Mouse (Mus musculus) brown adipose tissue, adult 24 weeks (tissue): ENCODE data around the gene Zfp839. TPM values are rescaled to one million over a fixed set of nuclear protein-coding genes. Genes with fewer than 3 reads are reported as not detected.

ENCODE experiments used
- H3K27ac ChIP-seq: fragments of 200-500 bp; replicated peaks from 2 replicates; pipeline ENCODE4 v1.5.1; 2012; ENCODE audit warnings: low read depth, mild to moderate bottlenecking, low read length
- H3K4me1 ChIP-seq: fragments of 200-500 bp; 2 replicates; pipeline ENCODE4 v1.6.1; 2012; ENCODE audit warnings: low read length, mixed read lengths; ENCODE audit not compliant: control insufficient read depth, insufficient read depth, insufficient read length
- H3K4me3 ChIP-seq: fragments of 200-500 bp; 2 replicates; pipeline ENCODE4 v1.5.1; 2012; ENCODE audit warnings: low read depth, mild to moderate bottlenecking, low read length, moderate library complexity; ENCODE audit not compliant: insufficient read depth
- polyA plus RNA-seq: library from polyadenylated mRNA; stranded (reverse); fragments of >200 nt; gene quantifications from 2 replicates; pipeline ENCODE4 v1.2.4, GENCODE M21; 2012; ENCODE audit not compliant: missing spikeins, insufficient read depth, insufficient read length

Gene Zfp839
- polyA plus RNA-seq, 1 experiment = 3.8 TPM

- Histone ChIP-seq H3K4me3 (no peak overlapping the region), H3K27ac (no peak overlapping the region), H3K4me1 (no peaks in the 10 kb centered on the region)
These were observed 19.6 kb upstream of the Zfp839 start for GRCm38 (mm10) chr12:110830293-110831024.

DNA sequence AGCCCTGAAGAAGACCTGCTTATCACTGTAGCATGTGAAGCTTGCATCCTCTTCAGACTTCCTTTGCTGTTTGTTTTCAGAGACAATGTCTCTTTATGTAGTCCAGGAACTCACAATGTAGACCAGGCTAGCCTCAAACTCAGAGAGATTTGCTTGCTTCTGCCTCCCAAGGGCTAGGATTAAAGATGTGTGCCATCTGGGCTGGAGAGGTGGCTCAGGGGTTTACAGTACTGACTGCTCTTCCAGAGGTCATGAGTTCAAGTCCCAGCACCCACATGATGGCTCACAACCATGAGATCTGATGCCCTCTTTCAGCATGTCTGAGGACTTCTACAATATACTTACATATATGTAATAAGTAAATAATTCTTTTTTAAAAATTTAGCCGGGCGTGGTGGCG lies 14.9 kb upstream of the Zfp839 start:
- Histone ChIP-seq H3K4me3 (no peak overlapping the region), H3K27ac (no peak overlapping the region)

DNA sequence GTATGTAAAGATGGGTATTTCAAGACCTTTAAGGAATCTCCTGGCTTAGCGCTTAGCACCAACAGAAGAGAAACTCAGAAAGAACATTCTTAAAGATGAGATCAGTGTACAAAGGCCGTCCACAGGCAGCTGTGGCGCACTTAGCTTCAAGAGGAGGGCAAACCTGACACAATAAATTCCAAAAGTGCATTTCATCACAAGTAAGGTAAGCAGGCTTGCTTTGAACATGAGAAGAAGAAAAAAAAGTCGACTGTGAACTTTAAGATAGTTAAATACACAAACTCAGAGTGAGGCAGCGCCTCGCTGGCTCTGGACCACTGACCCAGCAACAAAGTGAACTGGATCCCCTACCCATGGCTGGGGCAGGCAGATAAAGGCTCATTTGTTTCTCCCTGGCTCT lies 13.3 kb upstream of the Zfp839 start:
- no peak overlapping the region for H3K27ac ChIP-seq
- no peak overlapping the region for H3K4me3 ChIP-seq
- no peaks in the 10 kb centered on the region for H3K4me1 ChIP-seq

More for the DNA sequence above, 14.9 kb upstream of the Zfp839 start:
- no peaks in the 10 kb centered on the region for H3K4me1 ChIP-seq

DNA sequence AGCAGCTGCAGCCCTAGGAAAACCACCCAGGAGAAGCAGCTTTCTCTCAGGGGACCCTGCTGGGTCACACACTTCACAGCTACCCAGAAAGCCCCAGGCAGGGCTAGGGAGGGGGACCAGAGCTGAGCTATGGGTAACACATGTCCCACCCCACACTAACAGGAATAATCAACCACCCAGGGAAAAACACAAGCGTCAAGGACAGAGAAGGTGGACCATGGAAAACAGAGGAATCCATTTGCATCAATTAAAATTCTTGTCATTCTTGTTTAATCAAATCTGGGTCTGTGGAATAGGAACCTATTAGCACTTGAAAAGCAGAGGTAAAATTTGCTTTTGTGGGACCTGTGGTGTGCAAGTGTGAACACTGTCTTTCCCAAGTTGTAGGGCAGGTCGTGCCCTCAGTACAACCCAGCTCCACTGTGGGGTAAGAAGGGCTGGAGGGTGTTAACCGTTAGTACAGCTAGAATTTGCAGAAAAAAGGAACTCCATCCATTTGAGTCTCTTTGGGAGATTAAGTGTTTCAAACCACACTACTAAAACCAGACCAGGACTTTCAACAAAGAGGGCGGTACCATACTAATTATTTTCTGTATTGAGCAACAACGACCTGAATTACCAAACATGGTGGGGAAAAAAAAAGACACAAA lies 12.7 kb upstream of the Zfp839 start:
- Histone ChIP-seq H3K27ac (no peak overlapping the region), H3K4me3 (no peak overlapping the region), H3K4me1 (no peaks in the 10 kb centered on the region)

DNA sequence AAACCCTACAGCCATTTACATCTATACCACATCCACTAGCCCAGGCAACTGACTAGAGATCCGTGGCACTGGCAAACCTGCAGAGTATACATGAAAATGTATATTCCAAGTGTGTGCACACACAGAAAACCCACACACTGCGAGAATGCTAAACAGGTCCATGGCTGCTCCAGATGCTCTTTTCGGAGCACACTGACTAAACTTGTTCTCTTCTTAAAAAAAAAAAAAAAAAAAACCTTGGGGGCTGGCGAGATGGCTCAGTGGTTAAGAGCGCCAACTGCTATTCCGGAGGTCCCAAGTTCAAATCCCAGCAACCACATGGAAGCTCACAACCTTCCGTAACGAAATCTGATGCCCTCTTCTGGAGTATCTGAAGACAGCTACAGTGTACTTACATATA lies 12.2 kb upstream of the Zfp839 start:
- Histone ChIP-seq H3K4me1 (no peaks in the 10 kb centered on the region), H3K4me3 (no peak overlapping the region), H3K27ac (no peak overlapping the region)

DNA sequence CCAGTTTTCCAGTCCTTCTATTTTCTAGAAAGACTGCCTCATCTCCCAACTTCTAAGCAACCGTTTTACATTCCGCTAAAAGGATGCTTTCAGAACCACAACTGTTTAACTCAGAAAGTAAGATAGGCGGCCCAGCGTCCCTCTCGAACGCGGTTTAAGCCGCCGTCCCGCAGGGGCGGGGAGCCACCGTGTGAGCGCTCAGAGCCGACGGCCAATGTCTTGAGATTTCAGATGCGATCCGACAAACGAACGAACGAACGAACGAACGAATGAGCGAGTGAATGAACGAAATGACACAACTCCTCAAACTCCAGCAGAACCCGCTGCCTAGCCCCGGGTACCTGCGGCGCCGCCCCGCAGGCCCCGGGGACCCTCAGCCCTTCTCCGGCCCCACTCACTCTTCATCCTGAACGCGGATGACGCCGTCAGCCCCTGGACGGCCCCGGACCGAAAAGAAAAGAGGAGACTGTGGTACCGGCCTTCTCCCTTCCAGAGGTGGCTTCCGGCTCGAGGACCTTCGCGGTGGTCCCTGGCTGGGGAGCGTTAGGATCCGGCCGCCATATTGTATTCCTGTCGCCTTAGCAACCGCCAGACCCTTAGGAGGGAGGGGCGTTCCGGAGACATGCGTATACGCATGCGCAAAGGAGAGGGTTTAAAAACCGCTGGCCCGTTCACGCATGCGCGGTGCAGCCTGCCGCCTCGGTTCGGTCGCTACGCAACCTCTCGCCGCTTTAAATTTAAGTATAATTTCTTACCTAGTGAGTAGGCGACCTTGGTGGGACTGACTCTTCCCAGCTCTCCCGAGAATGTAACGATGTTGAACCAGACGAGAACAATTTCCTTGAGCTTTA lies 9.5 kb upstream of the Zfp839 start, which contains the start of gene Mok:
TSS of gene Mok (minus strand) at position 592 of the 851 bp plus-strand sequence.
- Histone ChIP-seq H3K4me3 (peak within 1 kb of the TSS; percentile 80), H3K4me1 (no peaks in the 10 kb centered on the region), H3K27ac (no peak within 1 kb of the TSS)

DNA sequence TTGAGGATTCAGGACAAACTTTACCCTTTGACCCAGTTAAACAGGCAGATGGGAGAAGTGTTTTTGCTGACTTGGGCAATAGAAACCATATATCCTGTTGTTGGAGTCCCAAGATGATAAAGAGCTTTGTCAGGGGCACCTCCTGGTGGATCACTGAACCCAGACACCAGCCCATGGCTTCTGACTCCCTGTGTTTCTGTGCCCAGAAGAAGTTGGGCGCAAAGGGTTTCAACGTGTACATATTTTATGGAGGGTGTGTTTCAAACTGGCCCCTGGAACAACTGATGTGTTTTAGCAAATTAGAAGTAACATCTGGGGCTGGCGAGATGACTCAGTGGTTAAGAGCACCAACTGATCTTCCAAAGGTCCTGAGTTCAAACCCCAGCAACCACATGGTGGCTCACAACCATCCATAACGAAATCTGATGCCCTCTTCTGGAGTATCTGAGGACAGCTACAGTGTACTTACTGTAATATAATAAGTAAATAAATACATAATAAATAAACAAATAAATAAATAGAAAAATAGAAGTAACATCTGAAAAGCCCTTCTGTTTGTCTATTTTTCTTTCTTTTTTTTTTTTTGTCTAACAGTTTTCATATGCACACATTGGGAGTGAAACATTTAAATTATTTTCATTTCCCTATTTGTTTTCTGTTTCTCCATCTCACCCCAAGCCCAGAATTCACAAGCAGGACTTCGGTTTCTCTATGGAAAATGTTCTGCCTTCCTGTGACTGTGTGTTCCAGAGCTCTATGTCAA lies 8.1 kb upstream of the Zfp839 start:
- no peak overlapping the region for H3K4me3 ChIP-seq

GRCm38 (mm10) chr12:110843194-110844048 lies 6.6 kb upstream of the Zfp839 start:
- peaks cover 2% of the 10 kb centered on the region; the same call in 1 of the 2 replicates for H3K4me1 ChIP-seq
- H3K4me3 ChIP-seq = peak overlapping the region; percentile 89
- no peak overlapping the region; the same call in 1 of the 2 replicates for H3K27ac ChIP-seq

More for the DNA sequence above, 8.1 kb upstream of the Zfp839 start:
- Histone ChIP-seq H3K4me1 (peaks cover 2% of the 10 kb centered on the region; the same call in 1 of the 2 replicates), H3K27ac (no peak overlapping the region)

DNA sequence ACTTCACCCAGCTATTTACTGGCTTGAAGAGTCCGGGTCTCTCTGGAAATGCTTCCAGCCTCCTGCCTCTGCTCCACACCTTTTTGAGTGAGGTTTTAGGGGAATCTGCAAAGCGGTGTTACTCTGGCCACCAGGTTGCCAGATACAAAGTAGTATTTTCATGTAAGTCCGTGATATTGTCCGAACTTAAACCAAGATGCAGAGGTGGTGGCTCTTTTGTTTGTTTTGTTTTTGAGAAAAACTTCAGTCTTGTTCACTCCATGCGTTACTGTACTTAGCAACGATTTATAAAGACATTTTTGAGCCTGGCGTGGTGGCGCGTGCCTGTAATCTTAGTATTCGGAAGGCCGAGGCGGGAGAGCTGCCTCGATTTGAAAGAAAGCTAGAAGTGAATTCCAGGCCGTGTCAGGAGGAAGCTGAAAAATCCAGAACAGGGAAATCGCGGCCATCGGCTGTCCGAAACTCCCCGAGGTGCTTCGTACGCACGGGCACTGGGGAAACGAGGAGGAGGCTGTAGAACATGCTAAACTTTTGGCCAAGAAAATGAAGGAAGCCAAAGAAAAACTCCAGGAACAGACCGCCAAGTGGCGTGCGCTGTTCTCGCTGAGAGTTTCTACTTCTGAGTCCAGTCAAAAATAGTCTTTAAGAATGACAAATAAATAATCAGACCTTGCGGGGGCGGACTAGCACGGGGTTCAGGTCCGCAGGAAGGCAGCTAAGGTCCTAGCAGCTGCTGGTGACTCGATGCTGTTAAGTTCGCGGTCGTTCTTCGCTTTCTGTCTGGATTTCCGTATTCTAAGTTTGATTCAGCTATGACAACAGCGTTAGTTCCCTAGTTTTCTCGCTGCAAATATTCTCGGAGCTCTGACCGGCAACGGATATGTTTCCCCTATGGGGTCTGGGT lies 5.6 kb upstream of the Zfp839 start:
- peaks cover 2% of the 10 kb centered on the region; the same call in 1 of the 2 replicates for H3K4me1 ChIP-seq
- H3K27ac ChIP-seq = peak overlapping the region; percentile 62
- H3K4me3 ChIP-seq = peak overlapping the region; percentile 89

- peak overlapping the region; percentile 89 for H3K4me3 ChIP-seq
- peak overlapping the region; percentile 69 for H3K27ac ChIP-seq
- H3K4me1 ChIP-seq = peaks cover 2% of the 10 kb centered on the region; the same call in 1 of the 2 replicates
These were observed 4.7 kb upstream of the Zfp839 start for GRCm38 (mm10) chr12:110845131-110845880.

- Histone ChIP-seq H3K4me1 (peaks cover 6% of the 10 kb centered on the region), H3K27ac (no peak overlapping the region), H3K4me3 (peak overlapping the region; percentile 89)
These were observed 3.8 kb upstream of the Zfp839 start for GRCm38 (mm10) chr12:110846191-110846765.

DNA sequence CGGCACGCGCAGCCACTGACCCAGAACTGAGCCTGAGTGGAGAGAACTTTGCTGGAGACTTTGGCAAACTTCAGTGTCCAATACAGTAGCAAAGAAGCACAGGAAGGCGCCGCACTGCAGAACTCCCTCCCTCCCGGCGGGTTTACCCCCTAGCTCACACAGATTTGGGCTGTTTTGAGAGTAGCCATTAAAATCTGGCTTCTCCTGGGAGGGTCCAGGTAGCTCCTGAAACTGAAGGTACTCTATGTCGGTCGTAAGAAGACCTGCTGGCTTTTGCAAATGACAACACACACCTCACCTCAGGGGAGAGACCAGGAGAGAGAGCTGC lies 840 bp downstream of the Zfp839 start:
- no peak overlapping the region for H3K27ac ChIP-seq
- peaks cover 8% of the 10 kb centered on the region for H3K4me1 ChIP-seq
- peak overlapping the region; percentile 89 for H3K4me3 ChIP-seq
